Mouse (Mus musculus) large intestine, adult 2 months (tissue): ENCODE measurements around the gene Slc13a4. TPM values are rescaled to one million over a fixed set of nuclear protein-coding genes. Genes with fewer than 3 reads are reported as not detected.

ENCODE experiments used
- polyA plus RNA-seq: library from polyadenylated mRNA; depleted of rRNA; stranded (reverse); fragments of >200 nt; gene quantifications from 2 replicates; pipeline ENCODE4 v1.2.3, GENCODE M21; 2012; rRNA removed

Gene Slc13a4
- polyA plus RNA-seq, 1 experiment, result 0.07 TPM

Other genes starting within 250 kb of the Slc13a4 start
- 4.9 and 9.2 TPM in 2 replicates for gene Cnot4, start 174.4 kb downstream of the Slc13a4 start, polyA plus RNA-seq
- gene Nup205, start 130.7 kb downstream of the Slc13a4 start, polyA plus RNA-seq, result 14.3 and 18.8 TPM in 2 replicates
- 0.32 and 0.47 TPM in 2 replicates for gene Fam180a, start 18.0 kb upstream of the Slc13a4 start, polyA plus RNA-seq
- 17.6 and 37.9 TPM in 2 replicates for gene Mtpn, start 231.8 kb upstream of the Slc13a4 start, polyA plus RNA-seq